Mouse (Mus musculus) ES-Bruce4 (cell line): ENCODE results near the gene Pakap. TPM values are rescaled to one million over a fixed set of nuclear protein-coding genes. Genes with fewer than 3 reads are reported as not detected.

Source experiments
- H3K27ac ChIP-seq: 2 replicates; pipeline ENCODE4 v1.5.1; 2012; ENCODE audit warnings: low read length, inconsistent platforms; ENCODE audit not compliant: insufficient read depth
- H3K27me3 ChIP-seq: 2 replicates; pipeline ENCODE4 v1.6.1; 2012; ENCODE audit warnings: mild to moderate bottlenecking, low read length, inconsistent platforms; ENCODE audit not compliant: control insufficient read depth, poor library complexity, insufficient read depth, severe bottlenecking
- H3K36me3 ChIP-seq: 2 replicates; pipeline ENCODE4 v1.6.1; 2012; ENCODE audit warnings: inconsistent platforms, mild to moderate bottlenecking, low read length, moderate library complexity; ENCODE audit not compliant: control insufficient read depth, poor library complexity, insufficient read depth, severe bottlenecking
- H3K4me1 ChIP-seq: one replicate; pipeline ENCODE4 v1.8.1; 2011; ENCODE audit warnings: low read length; ENCODE audit not compliant: control insufficient read depth, insufficient read depth
- H3K4me3 ChIP-seq: 2 replicates; pipeline ENCODE4 v1.5.1; 2011; ENCODE audit warnings: low read depth, mild to moderate bottlenecking, low read length
- H3K9ac ChIP-seq: 2 replicates; pipeline ENCODE4 v1.6.1; 2012; ENCODE audit warnings: low read depth, mild to moderate bottlenecking, inconsistent platforms; ENCODE audit not compliant: poor library complexity, severe bottlenecking
- H3K9me3 ChIP-seq: replicated peaks from 2 replicates; pipeline ENCODE4 v1.6.1; 2012; ENCODE audit warnings: mild to moderate bottlenecking, low read length, inconsistent platforms; ENCODE audit not compliant: control insufficient read depth, poor library complexity, insufficient read depth, severe bottlenecking
- CTCF ChIP-seq: IDR thresholded peaks from one replicate; pipeline ENCODE4 v1.8.1; 2011; ENCODE audit warnings: low read depth, low read length
- EP300 ChIP-seq: IDR thresholded peaks from 2 replicates; pipeline ENCODE4 v1.6.1; 2011; ENCODE audit warnings: low read depth, low read length; ENCODE audit not compliant: insufficient read depth
- POLR2A ChIP-seq: IDR thresholded peaks from one replicate; pipeline ENCODE4 v1.8.1; 2011; ENCODE audit warnings: low read length; ENCODE audit not compliant: insufficient read depth
- polyA plus RNA-seq: library from polyadenylated mRNA; stranded (reverse); fragments of >200 nt; gene quantifications from 2 replicates; pipeline ENCODE4 v1.2.4, GENCODE M21; 2011; ENCODE audit warnings: low read depth; ENCODE audit not compliant: missing spikeins, insufficient read depth, insufficient read length

The Pakap gene
- polyA plus RNA-seq, 1 experiment = 2.4 TPM

DNA sequence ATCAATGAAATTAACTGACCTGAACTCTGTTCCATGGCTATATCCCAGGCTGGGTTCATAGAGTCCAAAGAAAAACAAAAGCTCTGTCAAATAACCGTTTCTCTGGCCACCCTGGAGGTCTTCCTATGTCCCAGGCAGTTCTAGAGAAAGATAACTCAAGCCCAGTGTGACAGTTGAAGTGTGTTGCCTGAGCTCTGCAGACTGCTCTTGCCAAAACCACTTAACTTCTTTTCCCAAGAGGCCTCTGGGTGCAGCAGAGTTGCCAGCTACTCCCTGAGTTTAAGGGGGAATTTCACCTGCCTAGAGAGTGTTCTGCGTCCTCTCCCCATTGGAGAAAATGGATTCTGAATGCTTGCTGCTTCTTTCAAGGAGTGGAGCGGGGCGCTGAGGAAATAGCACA lies 24.8 kb downstream of the Pakap start:
- H3K27ac ChIP-seq = no peak overlapping the region
- H3K9me3 ChIP-seq = no peaks in the 10 kb centered on the region
- H3K4me3 ChIP-seq = no peak overlapping the region
- no peaks in the 10 kb centered on the region for H3K4me1 ChIP-seq
- H3K9ac ChIP-seq = no peak overlapping the region
- no peaks in the 10 kb centered on the region for H3K36me3 ChIP-seq
- TF ChIP-seq POLR2A (no peak), EP300 (no peak), CTCF (no peak)
- no peaks in the 10 kb centered on the region for H3K27me3 ChIP-seq

DNA sequence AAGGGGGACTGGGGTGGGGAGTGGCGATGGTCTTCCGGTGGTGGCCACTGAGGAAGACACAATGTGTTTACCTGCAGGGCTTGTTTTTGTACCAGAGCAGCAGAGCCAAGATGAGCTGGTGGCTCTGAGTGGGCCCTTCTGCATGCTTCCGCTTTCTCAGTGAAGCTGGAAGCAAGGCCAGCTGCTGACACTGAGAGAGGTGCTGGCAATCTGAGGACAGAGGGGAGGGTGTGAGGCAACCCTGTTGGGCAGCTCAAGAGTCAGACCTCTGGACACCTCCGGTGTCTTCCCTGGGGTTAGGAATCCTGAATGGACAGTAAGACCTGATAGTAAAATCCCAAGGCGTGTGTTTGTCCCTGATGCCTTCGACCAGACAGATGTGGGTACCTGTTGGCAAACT lies 32.0 kb downstream of the Pakap start:
- Histone ChIP-seq H3K4me1 (no peaks in the 10 kb centered on the region), H3K27me3 (no peaks in the 10 kb centered on the region), H3K9me3 (no peaks in the 10 kb centered on the region), H3K27ac (no peak overlapping the region), H3K36me3 (no peaks in the 10 kb centered on the region), H3K9ac (no peak overlapping the region), H3K4me3 (no peak overlapping the region)
- TF ChIP-seq POLR2A = no peak
- no peak for TF ChIP-seq EP300
- TF ChIP-seq CTCF = no peak

DNA sequence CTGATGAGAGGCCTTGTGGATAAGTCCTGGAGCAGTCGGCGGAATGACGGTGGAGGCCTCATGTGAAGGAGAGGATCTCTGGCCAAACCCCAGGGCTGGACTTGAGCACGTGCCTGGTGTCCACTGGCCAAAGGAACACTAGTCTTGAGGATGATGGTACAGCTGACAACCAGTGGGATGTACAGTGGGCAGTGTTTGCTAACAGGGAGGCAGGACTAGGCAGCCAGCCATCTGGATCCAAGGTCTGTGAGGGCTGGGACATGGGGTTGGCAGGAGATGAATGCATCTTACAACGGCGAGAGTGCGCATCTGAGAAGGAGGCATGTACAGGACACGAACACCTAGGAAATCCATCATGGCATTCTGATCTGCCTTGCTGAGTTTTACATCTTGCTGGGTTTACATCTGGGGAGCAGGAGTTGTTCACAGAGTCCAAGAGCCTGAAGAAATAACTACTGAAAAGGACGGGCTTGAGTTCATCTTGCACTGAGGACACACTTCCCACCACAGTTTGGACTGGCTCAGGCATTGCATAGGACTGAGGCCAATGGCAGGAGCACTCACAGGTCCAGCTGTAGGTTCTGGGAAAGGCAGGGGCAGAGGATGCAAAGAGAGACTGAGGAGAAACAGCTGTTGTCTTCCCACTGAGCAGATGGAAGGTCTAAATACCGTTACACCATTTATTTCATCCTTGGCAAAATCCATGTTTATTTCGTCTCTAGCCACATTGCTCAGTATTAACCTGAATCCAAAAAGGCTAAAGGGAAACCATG lies 32.9 kb downstream of the Pakap start:
- Histone ChIP-seq H3K9me3 (no peaks in the 10 kb centered on the region), H3K4me1 (no peaks in the 10 kb centered on the region), H3K36me3 (no peaks in the 10 kb centered on the region), H3K27ac (no peak overlapping the region), H3K9ac (no peak overlapping the region), H3K4me3 (no peak overlapping the region), H3K27me3 (no peaks in the 10 kb centered on the region)
- TF ChIP-seq CTCF (no peak), POLR2A (no peak), EP300 (no peak)

DNA sequence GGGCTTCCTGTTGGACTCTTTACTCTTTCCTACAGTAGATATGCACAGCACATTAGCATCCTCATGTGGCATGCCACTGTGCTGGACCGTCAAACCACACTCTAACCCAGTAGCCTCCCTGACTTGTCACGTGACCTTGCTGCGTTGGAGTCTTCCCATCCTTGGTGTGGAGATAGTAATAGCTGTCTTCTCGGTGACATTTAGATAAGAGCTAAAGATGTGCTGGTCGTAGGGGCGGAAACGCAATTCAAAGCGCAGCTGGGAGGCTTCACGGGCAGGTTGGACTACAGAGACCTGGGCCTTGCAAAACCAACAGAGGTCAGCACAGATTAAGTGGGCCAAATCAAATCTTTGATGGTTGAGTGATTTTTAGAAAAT lies 33.5 kb downstream of the Pakap start:
- Histone ChIP-seq H3K9ac (no peak overlapping the region), H3K4me1 (no peaks in the 10 kb centered on the region), H3K27ac (no peak overlapping the region), H3K36me3 (no peaks in the 10 kb centered on the region), H3K9me3 (no peaks in the 10 kb centered on the region), H3K27me3 (no peaks in the 10 kb centered on the region), H3K4me3 (no peak overlapping the region)
- TF ChIP-seq CTCF (no peak), EP300 (no peak), POLR2A (no peak)

- Histone ChIP-seq H3K4me3 (no peak overlapping the region), H3K9ac (no peak overlapping the region), H3K9me3 (no peaks in the 10 kb centered on the region), H3K36me3 (no peaks in the 10 kb centered on the region), H3K27ac (no peak overlapping the region), H3K27me3 (no peaks in the 10 kb centered on the region), H3K4me1 (no peaks in the 10 kb centered on the region)
- TF ChIP-seq CTCF (no peak), POLR2A (no peak), EP300 (no peak)
These were observed 34.1 kb downstream of the Pakap start for GRCm38 (mm10) chr4:57601903-57602617.

- no peaks in the 10 kb centered on the region for H3K36me3 ChIP-seq
- no peak overlapping the region for H3K27ac ChIP-seq
- H3K9me3 ChIP-seq = no peaks in the 10 kb centered on the region
These were observed 38.3 kb downstream of the Pakap start for GRCm38 (mm10) chr4:57606258-57606657.

More at GRCm38 (mm10) chr4:57606258-57606657, 38.3 kb downstream of the Pakap start:
- TF ChIP-seq POLR2A (no peak), EP300 (no peak), CTCF (no peak)
- Histone ChIP-seq H3K4me1 (no peaks in the 10 kb centered on the region), H3K27me3 (no peaks in the 10 kb centered on the region), H3K4me3 (no peak overlapping the region), H3K9ac (no peak overlapping the region)
